Mouse (Mus musculus): Measurements from ENCODE around the gene Tmem178b. TPM values are rescaled to one million over a fixed set of nuclear protein-coding genes. Genes with fewer than 3 reads are reported as not detected.
A peak's percentile ranks its signal among the peaks of the same experiment; 100 is the strongest.

Tmem178b gene
- polyA plus RNA-seq (2014; fragmentation: Nextera tagmentation; extraction: Ambion mirVana), result not detected in 2 replicates

GRCm38 (mm10) chr6:39872901-39873591 is at the start of gene Tmem178b:
Gene Tmem178b (plus strand): TSS chr6:39873271.
- ATAC-seq (ENCODE audit: insufficient number of reproducible peaks, insufficient read depth, low FRiP score, low read depth), result no peak
- H3K9ac ChIP-seq (ENCODE audit: low read length), result peak within 1 kb of the TSS; percentile 4; the same call in 1 of the 2 replicates
- WGBS, result under 1% methylated on average over 63 of the region's 63 CpGs

DNA sequence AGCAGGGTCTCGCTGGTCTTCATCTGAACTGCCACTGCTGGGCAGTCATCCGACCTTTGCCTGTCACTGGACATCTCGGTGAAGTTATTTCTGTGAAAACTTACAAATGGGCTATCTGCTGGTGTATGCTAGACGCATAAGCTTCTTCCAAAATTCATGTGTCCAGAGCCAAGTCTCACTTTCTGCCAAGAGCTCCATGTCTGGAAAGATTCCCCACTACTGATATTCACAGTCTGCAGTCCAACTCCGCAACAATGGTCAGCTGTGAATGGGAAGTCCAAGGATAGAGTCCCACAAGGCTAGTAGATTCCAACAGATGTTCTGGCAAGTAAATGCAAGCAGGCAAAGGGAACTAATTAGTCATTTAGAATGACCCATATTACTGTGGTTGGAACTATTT is 44.3 kb upstream of the Tmem178b start:
- Histone ChIP-seq H3K9ac (ENCODE audit: low read length) (no peak overlapping the region), H3K4me3 (ENCODE audit: control insufficient read depth in 1 of 2, insufficient read depth in 1 of 2, low read depth in 1 of 2, low read length in 2 of 2) (no peak overlapping the region), H3K4me2 (ENCODE audit: low read length) (no peak overlapping the region), H3K9me3 (ENCODE audit: control insufficient read depth, low read length) (no peaks in the 10 kb centered on the region), H3K27me3 (ENCODE audit: control insufficient read depth, insufficient read depth, low read length) (no peaks in the 10 kb centered on the region), H3K27ac (replicated peaks in 1 of 2; ENCODE audit: control insufficient read depth in 1 of 2, insufficient read depth in 1 of 2, low read depth in 2 of 2, low read length in 2 of 2) (no peak overlapping the region), H3K36me3 (ENCODE audit: control insufficient read depth, insufficient read depth, low read length) (no peaks in the 10 kb centered on the region), H3K4me1 (ENCODE audit: control insufficient read depth in 2 of 2, insufficient read depth in 2 of 2, low read length in 2 of 2) (no peaks in the 10 kb centered on the region)
- 70% methylated on average over 5 of the region's 5 CpGs for WGBS
- ATAC-seq (ENCODE audit: insufficient number of reproducible peaks, insufficient read depth, low FRiP score, low read depth), result no peak

More at GRCm38 (mm10) chr6:39872901-39873591, at the start of gene Tmem178b:
- Histone ChIP-seq H3K36me3 (ENCODE audit: control insufficient read depth, insufficient read depth, low read length) (no peaks in the 10 kb centered on the region), H3K27me3 (ENCODE audit: control insufficient read depth, insufficient read depth, low read length) (peaks cover 80% of the 10 kb centered on the region), H3K4me3 (ENCODE audit: control insufficient read depth in 1 of 2, insufficient read depth in 1 of 2, low read depth in 1 of 2, low read length in 2 of 2) (peak within 1 kb of the TSS; percentile 44 to 51), H3K27ac (replicated peaks in 1 of 2; ENCODE audit: control insufficient read depth in 1 of 2, insufficient read depth in 1 of 2, low read depth in 2 of 2, low read length in 2 of 2) (no peak within 1 kb of the TSS), H3K4me1 (ENCODE audit: control insufficient read depth in 2 of 2, insufficient read depth in 2 of 2, low read length in 2 of 2) (peaks cover 6 to 25% of the 10 kb centered on the region in 2 experiments), H3K4me2 (ENCODE audit: low read length) (peak within 1 kb of the TSS; percentile 87), H3K9me3 (ENCODE audit: control insufficient read depth, low read length) (no peaks in the 10 kb centered on the region)

GRCm38 (mm10) chr6:39843698-39844342 is 29.3 kb upstream of the Tmem178b start:
- Histone ChIP-seq H3K4me3 (ENCODE audit: control insufficient read depth in 1 of 2, insufficient read depth in 1 of 2, low read depth in 1 of 2, low read length in 2 of 2) (no peak overlapping the region), H3K27me3 (ENCODE audit: control insufficient read depth, insufficient read depth, low read length) (no peaks in the 10 kb centered on the region), H3K9me3 (ENCODE audit: control insufficient read depth, low read length) (no peaks in the 10 kb centered on the region), H3K27ac (replicated peaks in 1 of 2; ENCODE audit: control insufficient read depth in 1 of 2, insufficient read depth in 1 of 2, low read depth in 2 of 2, low read length in 2 of 2) (no peak overlapping the region), H3K4me2 (ENCODE audit: low read length) (no peak overlapping the region), H3K9ac (ENCODE audit: low read length) (no peak overlapping the region), H3K4me1 (ENCODE audit: control insufficient read depth in 2 of 2, insufficient read depth in 2 of 2, low read length in 2 of 2) (no peaks in the 10 kb centered on the region), H3K36me3 (ENCODE audit: control insufficient read depth, insufficient read depth, low read length) (no peaks in the 10 kb centered on the region)
- ATAC-seq (ENCODE audit: insufficient number of reproducible peaks, insufficient read depth, low FRiP score, low read depth), result no peak
- WGBS, result 78% methylated on average over 14 of the region's 14 CpGs

DNA sequence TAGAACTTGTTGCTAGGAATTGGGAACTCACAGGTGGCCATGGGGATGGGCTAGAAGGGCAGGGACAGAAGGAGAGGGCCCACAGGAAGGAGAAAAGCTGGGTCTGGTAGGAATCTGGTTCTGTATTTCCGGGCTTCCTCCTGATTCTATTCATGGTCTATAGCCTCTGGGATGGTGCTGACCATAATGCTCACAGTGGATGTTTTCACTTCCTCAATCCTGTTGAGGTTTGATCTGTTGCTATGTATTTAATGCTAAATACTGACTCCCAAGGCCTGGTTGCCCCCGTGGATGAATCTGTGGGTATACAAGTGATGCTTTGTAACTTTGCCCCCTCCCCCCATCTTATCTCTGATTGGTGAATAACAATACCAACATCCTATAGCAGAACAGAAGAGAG is 25.5 kb upstream of the Tmem178b start:
- no peaks in the 10 kb centered on the region for H3K4me1 ChIP-seq (ENCODE audit: control insufficient read depth in 2 of 2, insufficient read depth in 2 of 2, low read length in 2 of 2)
- H3K4me3 ChIP-seq (ENCODE audit: control insufficient read depth in 1 of 2, insufficient read depth in 1 of 2, low read depth in 1 of 2, low read length in 2 of 2), result no peak overlapping the region
- H3K4me2 ChIP-seq (ENCODE audit: low read length), result no peak overlapping the region
- 64% methylated on average over 2 of the region's 2 CpGs for WGBS
- H3K27me3 ChIP-seq (ENCODE audit: control insufficient read depth, insufficient read depth, low read length), result no peaks in the 10 kb centered on the region
- H3K9ac ChIP-seq (ENCODE audit: low read length), result no peak overlapping the region
- ATAC-seq (ENCODE audit: insufficient number of reproducible peaks, insufficient read depth, low FRiP score, low read depth), result no peak
- H3K9me3 ChIP-seq (ENCODE audit: control insufficient read depth, low read length), result no peaks in the 10 kb centered on the region
- H3K36me3 ChIP-seq (ENCODE audit: control insufficient read depth, insufficient read depth, low read length), result no peaks in the 10 kb centered on the region
- no peak overlapping the region for H3K27ac ChIP-seq (replicated peaks in 1 of 2; ENCODE audit: control insufficient read depth in 1 of 2, insufficient read depth in 1 of 2, low read depth in 2 of 2, low read length in 2 of 2)

DNA sequence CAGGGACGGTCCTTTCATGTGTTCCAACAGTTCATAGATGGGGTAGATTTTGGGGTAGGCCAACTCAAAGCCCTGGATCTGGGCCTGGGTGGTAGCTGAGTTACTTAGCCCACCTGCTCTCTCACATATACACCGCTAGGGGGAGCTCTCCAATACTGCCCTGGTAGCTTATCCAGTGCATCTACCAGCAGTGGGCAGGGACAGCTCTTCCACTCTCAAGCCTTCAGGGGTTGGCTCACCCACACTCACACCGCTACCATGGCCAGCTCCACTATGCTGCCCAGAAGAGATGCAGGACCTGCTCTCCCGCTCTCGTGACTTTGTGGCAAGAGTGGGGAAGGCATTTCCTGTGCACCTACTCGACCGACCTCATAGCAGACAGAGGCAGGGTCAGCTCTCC is 24.3 kb upstream of the Tmem178b start:
- Histone ChIP-seq H3K27me3 (ENCODE audit: control insufficient read depth, insufficient read depth, low read length) (no peaks in the 10 kb centered on the region), H3K36me3 (ENCODE audit: control insufficient read depth, insufficient read depth, low read length) (no peaks in the 10 kb centered on the region), H3K27ac (replicated peaks in 1 of 2; ENCODE audit: control insufficient read depth in 1 of 2, insufficient read depth in 1 of 2, low read depth in 2 of 2, low read length in 2 of 2) (no peak overlapping the region), H3K4me3 (ENCODE audit: control insufficient read depth in 1 of 2, insufficient read depth in 1 of 2, low read depth in 1 of 2, low read length in 2 of 2) (no peak overlapping the region), H3K9ac (ENCODE audit: low read length) (no peak overlapping the region), H3K4me2 (ENCODE audit: low read length) (no peak overlapping the region), H3K4me1 (ENCODE audit: control insufficient read depth in 2 of 2, insufficient read depth in 2 of 2, low read length in 2 of 2) (no peaks in the 10 kb centered on the region), H3K9me3 (ENCODE audit: control insufficient read depth, low read length) (no peaks in the 10 kb centered on the region)
- 39% methylated on average over 7 of the region's 7 CpGs for WGBS
- ATAC-seq (ENCODE audit: insufficient number of reproducible peaks, insufficient read depth, low FRiP score, low read depth), result no peak

GRCm38 (mm10) chr6:39849667-39850066 is 23.4 kb upstream of the Tmem178b start:
- no peak overlapping the region for H3K27ac ChIP-seq (replicated peaks in 1 of 2; ENCODE audit: control insufficient read depth in 1 of 2, insufficient read depth in 1 of 2, low read depth in 2 of 2, low read length in 2 of 2)
- H3K4me3 ChIP-seq (ENCODE audit: control insufficient read depth in 1 of 2, insufficient read depth in 1 of 2, low read depth in 1 of 2, low read length in 2 of 2), result no peak overlapping the region
- ATAC-seq (ENCODE audit: insufficient number of reproducible peaks, insufficient read depth, low FRiP score, low read depth), result no peak
- no peaks in the 10 kb centered on the region for H3K9me3 ChIP-seq (ENCODE audit: control insufficient read depth, low read length)
- no peaks in the 10 kb centered on the region for H3K27me3 ChIP-seq (ENCODE audit: control insufficient read depth, insufficient read depth, low read length)
- no peaks in the 10 kb centered on the region for H3K4me1 ChIP-seq (ENCODE audit: control insufficient read depth in 2 of 2, insufficient read depth in 2 of 2, low read length in 2 of 2)
- no peaks in the 10 kb centered on the region for H3K36me3 ChIP-seq (ENCODE audit: control insufficient read depth, insufficient read depth, low read length)
- WGBS, result 84% methylated on average over 4 of the region's 4 CpGs
- no peak overlapping the region for H3K4me2 ChIP-seq (ENCODE audit: low read length)
- no peak overlapping the region for H3K9ac ChIP-seq (ENCODE audit: low read length)

- Histone ChIP-seq H3K4me1 (ENCODE audit: control insufficient read depth in 2 of 2, insufficient read depth in 2 of 2, low read length in 2 of 2) (peaks cover 6 to 25% of the 10 kb centered on the region in 2 experiments), H3K4me2 (ENCODE audit: low read length) (peak overlapping the region; percentile 87), H3K9me3 (ENCODE audit: control insufficient read depth, low read length) (no peaks in the 10 kb centered on the region), H3K36me3 (ENCODE audit: control insufficient read depth, insufficient read depth, low read length) (no peaks in the 10 kb centered on the region), H3K9ac (ENCODE audit: low read length) (no peak overlapping the region), H3K27ac (replicated peaks in 1 of 2; ENCODE audit: control insufficient read depth in 1 of 2, insufficient read depth in 1 of 2, low read depth in 2 of 2, low read length in 2 of 2) (no peak overlapping the region), H3K4me3 (ENCODE audit: control insufficient read depth in 1 of 2, insufficient read depth in 1 of 2, low read depth in 1 of 2, low read length in 2 of 2) (peak overlapping the region; percentile 44 to 51), H3K27me3 (ENCODE audit: control insufficient read depth, insufficient read depth, low read length) (peaks cover 73% of the 10 kb centered on the region)
- 2% methylated on average over 28 of the region's 28 CpGs for WGBS
- no peak for ATAC-seq (ENCODE audit: insufficient number of reproducible peaks, insufficient read depth, low FRiP score, low read depth)
Observed at GRCm38 (mm10) chr6:39870271-39871135, 2.6 kb upstream of the Tmem178b start.
